Mouse (Mus musculus): Measurements from ENCODE around the gene Gdf11. TPM values are rescaled to one million over a fixed set of nuclear protein-coding genes. Genes with fewer than 3 reads are reported as not detected.

Gdf11 gene
- total RNA-seq, 4 experiments from 2014 or later: 13.3 to 15.2 (median 13.9) TPM

GRCm38 (mm10) chr10:128919966-128920365 lies 28.4 kb upstream of the Gdf11 start:
- no peak for DNase-seq (ENCODE audit: low spot score in 2 of 2)

DNA sequence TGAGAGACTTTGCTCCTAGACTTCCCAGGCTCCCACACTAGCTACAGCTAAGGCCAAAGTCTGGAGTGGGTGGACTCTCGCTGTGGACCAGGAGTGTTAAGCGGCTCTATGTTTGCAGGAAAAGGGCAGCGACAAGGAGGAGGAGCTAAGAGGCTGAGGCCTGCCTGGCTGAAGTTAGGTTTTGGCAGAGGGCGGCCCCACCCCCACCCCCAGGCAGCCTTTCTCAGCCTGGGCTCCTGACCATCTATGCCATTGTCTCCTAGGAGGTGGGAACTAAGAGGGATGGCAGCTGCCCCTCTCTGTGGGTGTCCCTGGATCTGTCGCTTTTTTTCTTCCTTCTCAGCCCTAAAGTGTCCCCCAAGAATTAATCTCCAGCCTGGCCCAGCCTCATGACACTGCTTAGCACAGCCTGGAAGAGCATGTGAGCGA lies 27.7 kb upstream of the Gdf11 start:
- peak in 1 of 2 experiments; percentile 42 for DNase-seq (ENCODE audit: low spot score in 2 of 2)

- DNase-seq (ENCODE audit: low spot score in 2 of 2): peak in 1 of 2 experiments; percentile 58
These were observed 26.7 kb upstream of the Gdf11 start for GRCm38 (mm10) chr10:128918246-128918645.

GRCm38 (mm10) chr10:128917400-128917799 lies 25.9 kb upstream of the Gdf11 start:
- DNase-seq (ENCODE audit: low spot score in 2 of 2): no peak

DNA sequence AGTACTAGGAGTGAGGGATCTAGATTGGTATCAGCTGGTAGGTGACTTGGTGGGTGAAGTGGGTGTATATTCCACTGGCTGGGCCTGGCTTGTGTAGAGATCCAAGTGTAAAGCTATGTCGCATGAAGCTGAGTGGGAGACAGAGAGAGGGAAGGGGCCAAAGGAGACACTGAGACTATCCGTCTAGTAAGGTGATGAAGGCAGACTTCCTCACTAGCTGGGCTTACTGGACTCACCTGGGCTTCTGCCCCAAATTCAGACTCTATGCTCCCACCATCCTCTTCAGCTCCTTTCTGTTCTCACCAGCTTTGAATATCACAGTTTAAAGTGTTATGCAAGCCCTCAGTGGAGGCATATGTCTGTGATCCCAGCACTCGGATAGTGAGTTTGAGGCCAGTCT lies 25.1 kb upstream of the Gdf11 start:
- no peak for DNase-seq (ENCODE audit: low spot score in 2 of 2)

GRCm38 (mm10) chr10:128915550-128915949 lies 24.0 kb upstream of the Gdf11 start:
- no peak for DNase-seq (ENCODE audit: low spot score in 2 of 2)

DNA sequence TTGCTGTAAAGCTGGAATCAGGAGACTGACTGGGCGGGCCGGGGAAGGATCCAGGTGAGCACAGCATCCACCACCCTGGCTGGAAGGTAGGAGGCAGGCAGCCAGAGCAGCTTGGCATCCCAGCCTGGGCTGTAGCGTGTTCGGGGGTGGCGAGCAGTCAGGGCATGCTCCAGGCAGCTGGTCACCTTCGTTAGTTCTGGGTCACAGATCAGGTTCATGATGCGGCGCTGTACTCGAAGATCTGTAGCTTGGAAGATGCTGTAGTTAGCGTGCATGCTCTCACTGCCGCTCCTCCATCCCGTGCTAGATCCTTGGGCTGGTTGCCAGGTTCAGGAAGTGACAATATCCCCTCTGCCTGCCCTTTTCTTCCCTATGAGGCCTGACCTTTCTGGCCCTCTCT lies 22.2 kb upstream of the Gdf11 start:
- DNase-seq (ENCODE audit: low spot score in 2 of 2): no peak

- DNase-seq (ENCODE audit: low spot score in 2 of 2): peak; percentile 69 to 88
These were observed 21.7 kb upstream of the Gdf11 start for GRCm38 (mm10) chr10:128913219-128913618.

DNA sequence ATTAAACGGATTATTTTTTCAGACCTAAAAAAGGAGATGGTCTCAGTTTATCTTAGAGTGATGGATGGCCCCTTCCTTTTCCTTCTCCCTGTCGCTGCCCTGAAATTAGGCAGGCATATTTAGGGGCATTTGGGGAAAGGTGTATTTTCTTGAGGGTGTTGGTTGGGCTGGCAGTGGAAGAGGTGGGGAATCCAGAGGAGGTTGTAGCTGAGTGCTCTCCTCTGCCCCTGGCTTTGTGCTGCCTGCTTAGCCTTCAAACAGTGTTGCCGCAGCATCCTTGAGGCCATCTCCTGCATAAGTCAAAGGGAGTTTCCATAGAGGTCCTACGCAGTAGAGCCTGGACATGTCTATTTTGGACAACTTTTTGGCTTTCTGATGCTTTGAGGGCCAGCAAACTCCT lies 21.3 kb upstream of the Gdf11 start:
- no peak for DNase-seq (ENCODE audit: low spot score in 2 of 2)

GRCm38 (mm10) chr10:128912268-128912667 lies 20.8 kb upstream of the Gdf11 start:
- DNase-seq (ENCODE audit: low spot score in 2 of 2): no peak

DNA sequence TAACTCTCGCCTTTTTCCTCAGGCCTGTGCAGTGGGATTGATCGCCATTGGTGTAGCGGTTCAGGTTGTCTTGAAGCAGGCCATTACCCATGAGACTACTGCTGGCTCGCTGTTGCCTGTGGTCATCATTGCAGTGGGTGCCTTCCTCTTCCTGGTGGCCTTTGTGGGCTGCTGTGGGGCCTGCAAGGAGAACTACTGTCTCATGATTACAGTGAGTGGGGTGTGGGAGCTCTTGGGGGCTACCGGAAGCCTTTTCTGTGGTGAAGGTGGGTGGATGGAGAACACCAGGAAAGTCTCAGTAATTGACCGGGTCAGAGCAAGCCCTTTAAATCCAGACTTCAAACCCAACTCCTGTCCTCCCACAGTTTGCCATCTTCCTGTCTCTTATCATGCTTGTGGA lies 19.9 kb upstream of the Gdf11 start:
- no peak for DNase-seq (ENCODE audit: low spot score in 2 of 2)

- peak in 1 of 2 experiments; percentile 63 for DNase-seq (ENCODE audit: low spot score in 2 of 2)
These were observed 18.7 kb upstream of the Gdf11 start for GRCm38 (mm10) chr10:128910066-128910841.

- DNase-seq (ENCODE audit: low spot score in 2 of 2): peak in 1 of 2 experiments; percentile 80
These were observed 18.1 kb upstream of the Gdf11 start for GRCm38 (mm10) chr10:128909567-128910028.

- DNase-seq (ENCODE audit: low spot score in 2 of 2): no peak
These were observed 17.4 kb upstream of the Gdf11 start for GRCm38 (mm10) chr10:128908778-128909448.

GRCm38 (mm10) chr10:128904812-128905211 lies 13.3 kb upstream of the Gdf11 start:
- no peak for DNase-seq (ENCODE audit: low spot score in 2 of 2)

DNA sequence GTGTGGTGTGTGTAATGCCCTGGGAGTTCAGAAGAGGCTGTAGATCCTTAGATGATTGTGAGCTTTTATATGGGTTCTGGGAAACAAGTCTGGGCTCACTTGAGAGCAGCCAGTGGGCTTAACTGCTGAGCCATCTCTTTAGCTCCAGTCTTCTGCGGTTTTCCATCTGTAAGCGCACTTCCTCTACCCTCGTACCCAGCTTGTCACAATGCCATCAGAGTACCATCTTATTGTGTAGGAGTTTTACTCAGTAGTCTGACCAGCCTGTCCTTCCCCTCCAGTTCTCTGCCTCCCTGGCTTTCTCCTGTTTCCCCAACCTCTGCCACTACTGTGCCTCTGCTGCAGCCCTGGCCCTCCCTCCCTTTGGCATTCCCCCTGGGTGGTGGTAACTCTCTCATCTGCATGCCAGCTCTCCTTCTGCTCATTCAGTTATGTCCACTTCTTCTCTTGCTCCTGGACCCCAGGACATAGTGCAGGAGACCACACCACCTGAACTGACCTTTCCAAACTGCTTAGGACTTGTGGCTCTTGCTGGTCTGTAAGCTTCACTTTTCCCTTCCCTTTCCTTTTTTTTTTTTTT lies 11.0 kb upstream of the Gdf11 start:
- DNase-seq (ENCODE audit: low spot score in 2 of 2): no peak

DNA sequence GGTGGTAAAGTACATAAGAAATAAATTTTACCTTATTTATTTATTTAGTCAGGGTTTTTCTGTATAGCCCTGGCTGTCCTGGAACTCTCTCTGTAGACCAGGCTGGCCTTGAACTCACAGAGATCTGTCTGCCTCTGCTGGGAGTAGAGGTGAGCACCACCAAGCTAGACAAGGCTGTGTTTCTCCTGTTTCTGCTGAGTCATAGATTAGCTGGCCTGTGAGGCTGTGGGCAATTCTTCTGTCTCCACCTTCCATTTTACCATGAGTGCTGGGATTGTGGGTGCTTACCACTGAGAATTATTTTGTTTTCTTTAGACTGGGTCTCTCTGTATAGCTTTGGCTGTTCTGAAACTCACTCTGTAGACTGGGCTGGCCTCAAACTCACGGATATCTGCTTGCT lies 9.9 kb upstream of the Gdf11 start:
- no peak for DNase-seq (ENCODE audit: low spot score in 2 of 2)

GRCm38 (mm10) chr10:128900698-128901097 lies 9.2 kb upstream of the Gdf11 start, which contains the start of gene Cd63:
Gene Cd63, plus strand, starts transcription at chr10:128900989.
- no peak for DNase-seq (ENCODE audit: low spot score in 2 of 2)

GRCm38 (mm10) chr10:128899759-128900490 lies 8.4 kb upstream of the Gdf11 start:
- no peak for DNase-seq (ENCODE audit: low spot score in 2 of 2)

DNA sequence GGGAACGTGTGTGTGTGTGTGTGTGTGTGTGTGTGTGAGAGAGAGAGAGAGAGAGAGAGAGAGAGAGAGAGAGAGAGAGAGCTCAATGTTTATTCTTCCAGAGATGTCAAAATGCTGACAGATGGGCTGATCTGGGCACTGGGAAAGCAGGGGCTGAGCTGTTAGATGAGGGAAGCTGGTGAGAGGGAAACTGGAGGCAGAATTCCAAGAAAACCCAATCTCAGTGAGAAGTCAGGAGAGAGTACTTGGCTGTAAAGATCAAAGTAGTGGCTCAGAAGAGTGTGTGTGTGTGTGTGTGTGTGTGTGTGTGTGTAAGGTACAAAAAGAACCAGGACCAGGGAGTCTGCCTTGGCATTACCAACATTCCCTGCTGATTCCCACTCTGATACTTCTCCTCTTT lies 6.0 kb upstream of the Gdf11 start:
- DNase-seq (ENCODE audit: low spot score in 2 of 2): no peak

- DNase-seq (ENCODE audit: low spot score in 2 of 2): no peak
These were observed 5.3 kb upstream of the Gdf11 start for GRCm38 (mm10) chr10:128896807-128897206.

Measured in left cerebral cortex, adult 8-10 months (tissue).